Mouse (Mus musculus) CH12.LX (cell line): ENCODE measurements around the gene Pdpk1. TPM values are rescaled to one million over a fixed set of nuclear protein-coding genes. Genes with fewer than 3 reads are reported as not detected.

Experiments used
- DNase-seq: peaks from one replicate; pipeline ENCODE4 v3.0.0-alpha.2; 2013; ENCODE audit errors: extremely low read depth
- H3K27ac ChIP-seq: 2 replicates; pipeline ENCODE4 v1.5.1; 2012; ENCODE audit warnings: low read depth, mild to moderate bottlenecking, control low read depth, moderate library complexity; ENCODE audit not compliant: insufficient read depth
- H3K27me3 ChIP-seq: replicated peaks from 2 replicates; pipeline ENCODE3; 2012; ENCODE audit warnings: inconsistent platforms
- H3K36me3 ChIP-seq, 2 experiments: replicated peaks in 1 of 2; 2 replicates each; pipeline versions ENCODE3 to v1.6.1; 2012; ENCODE audit warnings: inconsistent platforms in 1 of 2, low read length in 1 of 2, mild to moderate bottlenecking in 1 of 2, mixed read lengths in 1 of 2, moderate library complexity in 1 of 2; ENCODE audit not compliant: control insufficient read depth in 1 of 2, insufficient read depth in 1 of 2
- H3K4me1 ChIP-seq, 2 experiments: 2 replicates each; pipeline ENCODE4 v1.6.1; 2012; ENCODE audit warnings: inconsistent platforms in 1 of 2, moderate library complexity in 1 of 2; ENCODE audit not compliant: insufficient read depth in 2 of 2, control insufficient read depth in 1 of 2
- H3K4me2 ChIP-seq: 2 replicates; pipeline ENCODE4 v1.6.1; 2012; ENCODE audit warnings: low read depth, mild to moderate bottlenecking, control low read depth; ENCODE audit not compliant: poor library complexity, insufficient read depth, severe bottlenecking
- H3K4me3 ChIP-seq, 3 experiments: fragments of 150-350 bp in 1 of 3; sonication (generic) in 1 of 3; replicated peaks in 1 of 3; 2 replicates each; pipeline versions ENCODE3 to v1.5.1; 2011 to 2012; ENCODE audit warnings: low read depth in 2 of 3, low read length in 2 of 3, mild to moderate bottlenecking in 2 of 3, moderate library complexity in 2 of 3, control low read depth in 1 of 3, improper control_type of control experiment in 1 of 3, inconsistent platforms in 1 of 3, mixed read lengths in 1 of 3; ENCODE audit not compliant: poor library complexity in 1 of 3
- H3K79me2 ChIP-seq: replicated peaks from 2 replicates; pipeline ENCODE4 v1.6.1; 2012; ENCODE audit warnings: mild to moderate bottlenecking, moderate library complexity; ENCODE audit not compliant: control insufficient read depth, poor library complexity, insufficient read depth, severe bottlenecking; ENCODE audit errors: extremely low read depth
- H3K9ac ChIP-seq: 2 replicates; pipeline ENCODE4 v1.6.1; 2012; ENCODE audit warnings: low read depth, mild to moderate bottlenecking, control low read depth, moderate library complexity; ENCODE audit not compliant: insufficient read depth
- H3K9me3 ChIP-seq: replicated peaks from 2 replicates; pipeline ENCODE3; 2012; ENCODE audit warnings: low read length, inconsistent platforms, mixed read lengths
- BHLHE40 ChIP-seq: IDR thresholded peaks from 2 replicates; pipeline ENCODE4 v1.6.1; 2011; ENCODE audit warnings: mild to moderate bottlenecking, low read depth, low read length, improper control_type of control experiment
- CHD2 ChIP-seq: IDR thresholded peaks from 2 replicates; pipeline ENCODE4 v1.6.1; 2011; ENCODE audit warnings: low read length, improper control_type of control experiment
- ELF1 ChIP-seq: IDR thresholded peaks from 2 replicates; pipeline ENCODE4 v1.6.1; 2014; ENCODE audit warnings: low read depth, mild to moderate bottlenecking, inconsistent platforms, low read length, improper control_type of control experiment
- EP300 ChIP-seq: IDR thresholded peaks from 2 replicates; pipeline ENCODE4 v1.6.1; 2011; ENCODE audit warnings: low read length, improper control_type of control experiment
- ETS1 ChIP-seq: conservative IDR thresholded peaks from 2 replicates; pipeline ENCODE4 v1.6.1; 2012; ENCODE audit warnings: low read depth, mild to moderate bottlenecking, inconsistent platforms, low read length, improper control_type of control experiment, moderate library complexity
- GABPA ChIP-seq: IDR thresholded peaks from 2 replicates; pipeline ENCODE4 v1.6.1; 2012; ENCODE audit warnings: low read depth, low read length, improper control_type of control experiment, inconsistent platforms; ENCODE audit not compliant: insufficient replicate concordance
- IRF4 ChIP-seq: IDR thresholded peaks from 2 replicates; pipeline ENCODE4 v1.6.1; 2014; ENCODE audit warnings: low read depth, mild to moderate bottlenecking, inconsistent platforms, low read length, improper control_type of control experiment
- JUND ChIP-seq: conservative IDR thresholded peaks from 2 replicates; pipeline ENCODE4 v1.6.1; 2011; ENCODE audit warnings: low read depth, low read length, improper control_type of control experiment
- KAT2A ChIP-seq: IDR thresholded peaks from 2 replicates; pipeline ENCODE4 v1.6.1; 2012; ENCODE audit warnings: low read length, improper control_type of control experiment, inconsistent platforms; ENCODE audit not compliant: insufficient replicate concordance
- MAZ ChIP-seq: IDR thresholded peaks from 2 replicates; pipeline ENCODE4 v1.6.1; 2012; ENCODE audit warnings: low read depth, mild to moderate bottlenecking, inconsistent platforms, low read length, improper control_type of control experiment, moderate library complexity
- MXI1 ChIP-seq: IDR thresholded peaks from 2 replicates; pipeline ENCODE4 v1.6.1; 2011; ENCODE audit warnings: mild to moderate bottlenecking, low read depth, low read length, improper control_type of control experiment
- MYC ChIP-seq: IDR thresholded peaks from 2 replicates; pipeline ENCODE4 v1.6.1; 2011; ENCODE audit warnings: low read depth, mild to moderate bottlenecking, improper control_type of control experiment, low read length
- NELFE ChIP-seq: IDR thresholded peaks from 2 replicates; pipeline ENCODE4 v1.6.1; 2011; ENCODE audit warnings: low read depth, low read length, improper control_type of control experiment
- PAX5 ChIP-seq: IDR thresholded peaks from 2 replicates; pipeline ENCODE4 v1.6.1; 2012; ENCODE audit warnings: low read length, inconsistent platforms, mixed read lengths
- RCOR1 ChIP-seq: conservative IDR thresholded peaks from 2 replicates; pipeline ENCODE4 v1.6.1; 2012; ENCODE audit warnings: low read depth, mild to moderate bottlenecking, inconsistent platforms, low read length, improper control_type of control experiment
- SIN3A ChIP-seq: IDR thresholded peaks from 2 replicates; pipeline ENCODE4 v1.6.1; 2012; ENCODE audit warnings: low read length, improper control_type of control experiment, inconsistent platforms
- TCF12 ChIP-seq: IDR thresholded peaks from 2 replicates; pipeline ENCODE4 v1.6.1; 2014; ENCODE audit warnings: low read depth, mild to moderate bottlenecking, inconsistent platforms, low read length, improper control_type of control experiment
- USF1 ChIP-seq: IDR thresholded peaks from 2 replicates; pipeline ENCODE4 v1.6.1; 2014; ENCODE audit warnings: low read depth, mild to moderate bottlenecking, inconsistent platforms, low read length, improper control_type of control experiment
- USF2 ChIP-seq: conservative IDR thresholded peaks from 2 replicates; pipeline ENCODE4 v1.6.1; 2011; ENCODE audit warnings: low read depth, low read length, improper control_type of control experiment
- ZC3H11A ChIP-seq: IDR thresholded peaks from 2 replicates; pipeline ENCODE4 v1.6.1; 2012; ENCODE audit warnings: low read depth, mild to moderate bottlenecking, inconsistent platforms, low read length, improper control_type of control experiment
- ZKSCAN1 ChIP-seq: IDR thresholded peaks from 2 replicates; pipeline ENCODE4 v1.6.1; 2012; ENCODE audit warnings: low read depth, inconsistent platforms, low read length, improper control_type of control experiment, borderline replicate concordance
- dilution Hi-C: fragments of 300-500 bp; cut with MboI; formaldehyde crosslinking; loops from 2 replicates; pipeline ENCODE4 v1.14.3; 2020; ENCODE audit warnings: low sequenced_read_pairs; ENCODE audit not compliant: extremely low pct_unique_long_range_greater_than_20kb, extremely low pct_ligation_motif_present
- in situ Hi-C: fragments of 300-500 bp; cut with MboI; formaldehyde crosslinking; loops from 3 replicates; pipeline ENCODE4 v1.14.3; 2019; ENCODE audit warnings: low sequenced_read_pairs, low pct_ligation_motif_present, low pct_unique_long_range_greater_than_20kb, mixed read lengths
- polyA plus RNA-seq: library from polyadenylated mRNA; unstranded; fragments of >175 nt; gene quantifications from 2 replicates; pipeline ENCODE4 v1.2.1, GENCODE M21; 2012; ENCODE audit warnings: low read depth; ENCODE audit not compliant: insufficient read length
- total RNA-seq, 2 experiments: library from RNA; depleted of rRNA; stranded (reverse); fragments of 300-350 nt in 1 of 2; fragments of >200 nt in 1 of 2; gene quantifications; 2 replicates each; pipeline ENCODE4 v1.2.3; 2012 to 2014

Pdpk1 gene
- total and polyA plus RNA-seq, 3 experiments, result 12.2 to 17.0 (median 15.9) TPM

- H3K4me2 ChIP-seq, result no peak overlapping the region
- H3K4me3 ChIP-seq, result no peak overlapping the region
- DNase-seq, result no peak
- no peak for TF ChIP-seq USF2
- no peak for TF ChIP-seq MYC
- no peak for TF ChIP-seq KAT2A
- TF ChIP-seq NELFE, result no peak
- TF ChIP-seq, all 38 proteins: peak for 0
- no peaks in the 10 kb centered on the region for H3K4me1 ChIP-seq
- H3K27ac ChIP-seq, result no peak overlapping the region
- peaks cover 40% of the 10 kb centered on the region for H3K27me3 ChIP-seq
- dilution Hi-C loops (no loop called here), in situ Hi-C loops (no loop called here)
- H3K9ac ChIP-seq, result no peak overlapping the region
- H3K36me3 ChIP-seq, result no peaks in the 10 kb centered on the region
- no peaks in the 10 kb centered on the region for H3K79me2 ChIP-seq
- no peaks in the 10 kb centered on the region for H3K9me3 ChIP-seq
These were observed 120.2 kb downstream of the Pdpk1 start for GRCm38 (mm10) chr17:24030551-24030950.

GRCm38 (mm10) chr17:24029477-24029876 lies 121.2 kb downstream of the Pdpk1 start:
- Histone ChIP-seq H3K4me2 (no peak overlapping the region), H3K4me1 (no peaks in the 10 kb centered on the region), H3K27me3 (peaks cover 41% of the 10 kb centered on the region), H3K9ac (no peak overlapping the region), H3K27ac (no peak overlapping the region), H3K36me3 (no peaks in the 10 kb centered on the region), H3K9me3 (no peaks in the 10 kb centered on the region), H3K4me3 (no peak overlapping the region), H3K79me2 (no peaks in the 10 kb centered on the region)
- TF ChIP-seq USF1 (no peak), BHLHE40 (no peak), MXI1 (no peak), NELFE (no peak), CHD2 (no peak), RCOR1 (no peak), IRF4 (no peak), ZKSCAN1 (no peak), USF2 (no peak), MYC (no peak), EP300 (no peak), SIN3A (no peak), MAZ (no peak), ZC3H11A (no peak), ELF1 (no peak), GABPA (no peak), ETS1 (no peak), TCF12 (no peak), JUND (no peak), PAX5 (no peak)
- dilution Hi-C loops (no loop called here), in situ Hi-C loops (no loop called here)
- DNase-seq, result no peak

Other genes with a start within 250 kb of the Pdpk1 start
- gene Dcpp3, start 233.5 kb downstream of the Pdpk1 start, total RNA-seq (2012; rRNA removed), result not detected in 2 replicates
- not detected in 2 replicates for gene Dcpp3, start 233.5 kb downstream of the Pdpk1 start, total RNA-seq (2014; rRNA removed)
- gene Dcpp3, start 233.5 kb downstream of the Pdpk1 start, polyA plus RNA-seq, result not detected in 2 replicates
- not detected in 2 replicates for gene Sbp, start 209.3 kb downstream of the Pdpk1 start, total RNA-seq (2012; rRNA removed)
- not detected in 2 replicates for gene Sbp, start 209.3 kb downstream of the Pdpk1 start, total RNA-seq (2014; rRNA removed)
- not detected in 2 replicates for gene Sbp, start 209.3 kb downstream of the Pdpk1 start, polyA plus RNA-seq
- not detected in 2 replicates for gene Sbpl, start 195.7 kb downstream of the Pdpk1 start, total RNA-seq (2012; rRNA removed)
- gene Sbpl, start 195.7 kb downstream of the Pdpk1 start, total RNA-seq (2014; rRNA removed), result not detected in 2 replicates
- gene Sbpl, start 195.7 kb downstream of the Pdpk1 start, polyA plus RNA-seq, result not detected in 2 replicates
- 0.08 TPM in 1 of 2 replicates, not detected in the other for gene Prss30, start 170.4 kb downstream of the Pdpk1 start, total RNA-seq (2012; rRNA removed)
- 0.30 and 0.57 TPM in 2 replicates for gene Prss30, start 170.4 kb downstream of the Pdpk1 start, total RNA-seq (2014; rRNA removed)
- gene Prss30, start 170.4 kb downstream of the Pdpk1 start, polyA plus RNA-seq, result 0.63 and 0.69 TPM in 2 replicates
- gene Prss22, start 152.8 kb downstream of the Pdpk1 start, total RNA-seq (2012; rRNA removed), result not detected in 2 replicates
- gene Prss22, start 152.8 kb downstream of the Pdpk1 start, total RNA-seq (2014; rRNA removed), result not detected in 2 replicates
- not detected in 2 replicates for gene Prss22, start 152.8 kb downstream of the Pdpk1 start, polyA plus RNA-seq
- gene Prss27, start 112.8 kb downstream of the Pdpk1 start, total RNA-seq (2012; rRNA removed), result not detected in 2 replicates
- not detected in 2 replicates for gene Prss27, start 112.8 kb downstream of the Pdpk1 start, total RNA-seq (2014; rRNA removed)
- not detected in 2 replicates for gene Prss27, start 112.8 kb downstream of the Pdpk1 start, polyA plus RNA-seq
- gene Kctd5, start 77.4 kb downstream of the Pdpk1 start, total RNA-seq (2012; rRNA removed), result 30.1 and 36.9 TPM in 2 replicates
- 51.1 and 51.6 TPM in 2 replicates for gene Kctd5, start 77.4 kb downstream of the Pdpk1 start, total RNA-seq (2014; rRNA removed)
- gene Kctd5, start 77.4 kb downstream of the Pdpk1 start, polyA plus RNA-seq, result 44.3 and 44.6 TPM in 2 replicates
- gene Amdhd2, start 12.8 kb upstream of the Pdpk1 start, total RNA-seq (2012; rRNA removed), result 0.59 and 0.64 TPM in 2 replicates
- not detected in 2 replicates for gene Amdhd2, start 12.8 kb upstream of the Pdpk1 start, total RNA-seq (2014; rRNA removed)
- not detected in 2 replicates for gene Amdhd2, start 12.8 kb upstream of the Pdpk1 start, polyA plus RNA-seq
- gene Atp6v0c, start 18.8 kb upstream of the Pdpk1 start, total RNA-seq (2012; rRNA removed), result 79.4 and 83.2 TPM in 2 replicates
- 41.8 and 49.1 TPM in 2 replicates for gene Atp6v0c, start 18.8 kb upstream of the Pdpk1 start, total RNA-seq (2014; rRNA removed)
- gene Atp6v0c, start 18.8 kb upstream of the Pdpk1 start, polyA plus RNA-seq, result 317 and 407 TPM in 2 replicates
- gene Tbc1d24, start 54.6 kb upstream of the Pdpk1 start, total RNA-seq (2012; rRNA removed), result 4.2 and 4.8 TPM in 2 replicates
- gene Tbc1d24, start 54.6 kb upstream of the Pdpk1 start, total RNA-seq (2014; rRNA removed), result 3.5 and 4.5 TPM in 2 replicates
- gene Tbc1d24, start 54.6 kb upstream of the Pdpk1 start, polyA plus RNA-seq, result 5.8 and 6.6 TPM in 2 replicates
- gene Ntn3, start 58.6 kb upstream of the Pdpk1 start, total RNA-seq (2012; rRNA removed), result 0.08 TPM in 2 replicates
- gene Ntn3, start 58.6 kb upstream of the Pdpk1 start, total RNA-seq (2014; rRNA removed), result not detected in 2 replicates
- 0.10 TPM in 1 of 2 replicates, not detected in the other for gene Ntn3, start 58.6 kb upstream of the Pdpk1 start, polyA plus RNA-seq
- 11.8 and 13.6 TPM in 2 replicates for gene Tedc2, start 69.9 kb upstream of the Pdpk1 start, total RNA-seq (2012; rRNA removed)
- gene Tedc2, start 69.9 kb upstream of the Pdpk1 start, total RNA-seq (2014; rRNA removed), result 14.1 and 14.7 TPM in 2 replicates
- 14.1 and 14.5 TPM in 2 replicates for gene Tedc2, start 69.9 kb upstream of the Pdpk1 start, polyA plus RNA-seq
- 40.1 and 40.9 TPM in 2 replicates for gene Ccnf, start 100.6 kb upstream of the Pdpk1 start, total RNA-seq (2012; rRNA removed)
- 26.4 and 27.7 TPM in 2 replicates for gene Ccnf, start 100.6 kb upstream of the Pdpk1 start, total RNA-seq (2014; rRNA removed)
- 57.6 and 60.7 TPM in 2 replicates for gene Ccnf, start 100.6 kb upstream of the Pdpk1 start, polyA plus RNA-seq
- not detected in 2 replicates for gene Abca17, start 200.1 kb upstream of the Pdpk1 start, total RNA-seq (2012; rRNA removed)
- 0.35 TPM in 1 of 2 replicates, not detected in the other for gene Abca17, start 200.1 kb upstream of the Pdpk1 start, total RNA-seq (2014; rRNA removed)
- gene Abca17, start 200.1 kb upstream of the Pdpk1 start, polyA plus RNA-seq, result not detected in 2 replicates
- 5.7 and 8.4 TPM in 2 replicates for gene Abca3, start 201.0 kb upstream of the Pdpk1 start, total RNA-seq (2012; rRNA removed)
- 3.9 and 4.0 TPM in 2 replicates for gene Abca3, start 201.0 kb upstream of the Pdpk1 start, total RNA-seq (2014; rRNA removed)
- gene Abca3, start 201.0 kb upstream of the Pdpk1 start, polyA plus RNA-seq, result 8.7 and 9.1 TPM in 2 replicates